Mouse (Mus musculus): ENCODE measurements around the gene Irx3. TPM values are rescaled to one million over a fixed set of nuclear protein-coding genes. Genes with fewer than 3 reads are reported as not detected.

Gene Irx3
- total and polyA plus RNA-seq, 2 experiments from 2014 or later: 25.6 to 40.1 TPM

GRCm38 (mm10) chr8:91765411-91766034 lies 36.3 kb downstream of the Irx3 start:
- no peak overlapping the region for H3K9ac ChIP-seq (replicated peaks; ENCODE audit: low read depth, low read length)
- H3K36me3 ChIP-seq (replicated peaks; ENCODE audit: control insufficient read depth, insufficient read depth, low read length): no peaks in the 10 kb centered on the region
- DNase-seq (ENCODE audit: low spot score) (no peak), ATAC-seq (ENCODE audit: insufficient read depth, low read depth) (no peak)
- H3K27ac ChIP-seq (ENCODE audit: low read depth): no peak overlapping the region
- no peak overlapping the region for H3K4me3 ChIP-seq (ENCODE audit: low read depth, low read length)
- no peaks in the 10 kb centered on the region for H3K27me3 ChIP-seq (ENCODE audit: control insufficient read depth, insufficient read depth, low read length)
- 48% methylated on average over 8 of the region's 8 CpGs for WGBS
- peaks cover 5% of the 10 kb centered on the region for H3K4me1 ChIP-seq (ENCODE audit: control insufficient read depth, insufficient read depth)
- TF ChIP-seq CTCF (IDR thresholded peaks at IDR 0.05; ENCODE audit: low read depth) (no peak), EP300 (IDR thresholded peaks at IDR 0.05; ENCODE audit: low read depth) (no peak)
- no peak overlapping the region for H3K4me2 ChIP-seq (ENCODE audit: low read depth, low read length)
- no peaks in the 10 kb centered on the region for H3K9me3 ChIP-seq (replicated peaks; ENCODE audit: control insufficient read depth, low read length)

- TF ChIP-seq CTCF (IDR thresholded peaks at IDR 0.05; ENCODE audit: low read depth) (no peak), EP300 (IDR thresholded peaks at IDR 0.05; ENCODE audit: low read depth) (no peak)
- WGBS: 86% methylated on average over 7 of the region's 7 CpGs
- H3K9me3 ChIP-seq (replicated peaks; ENCODE audit: control insufficient read depth, low read length): no peaks in the 10 kb centered on the region
- H3K4me2 ChIP-seq (ENCODE audit: low read depth, low read length): no peak overlapping the region
- no peaks in the 10 kb centered on the region for H3K27me3 ChIP-seq (ENCODE audit: control insufficient read depth, insufficient read depth, low read length)
- ATAC-seq (ENCODE audit: insufficient read depth, low read depth): no peak
- H3K4me1 ChIP-seq (ENCODE audit: control insufficient read depth, insufficient read depth): no peaks in the 10 kb centered on the region
- H3K9ac ChIP-seq (replicated peaks; ENCODE audit: low read depth, low read length): no peak overlapping the region
- H3K4me3 ChIP-seq (ENCODE audit: low read depth, low read length): no peak overlapping the region
- H3K36me3 ChIP-seq (replicated peaks; ENCODE audit: control insufficient read depth, insufficient read depth, low read length): no peaks in the 10 kb centered on the region
- no peak overlapping the region for H3K27ac ChIP-seq (ENCODE audit: low read depth)
- DNase-seq (ENCODE audit: low spot score): no peak
Observed at GRCm38 (mm10) chr8:91755566-91755965, 46.3 kb downstream of the Irx3 start.

- Histone ChIP-seq H3K27me3 (ENCODE audit: control insufficient read depth, insufficient read depth, low read length) (no peaks in the 10 kb centered on the region), H3K4me3 (ENCODE audit: low read depth, low read length) (no peak overlapping the region), H3K9ac (replicated peaks; ENCODE audit: low read depth, low read length) (no peak overlapping the region), H3K36me3 (replicated peaks; ENCODE audit: control insufficient read depth, insufficient read depth, low read length) (no peaks in the 10 kb centered on the region), H3K4me1 (ENCODE audit: control insufficient read depth, insufficient read depth) (no peaks in the 10 kb centered on the region), H3K9me3 (replicated peaks; ENCODE audit: control insufficient read depth, low read length) (no peaks in the 10 kb centered on the region), H3K27ac (ENCODE audit: low read depth) (no peak overlapping the region), H3K4me2 (ENCODE audit: low read depth, low read length) (no peak overlapping the region)
- no peak for ATAC-seq (ENCODE audit: insufficient read depth, low read depth)
- WGBS: 87% methylated on average over 9 of the region's 9 CpGs
- no peak for DNase-seq (ENCODE audit: low spot score)
- TF ChIP-seq CTCF (IDR thresholded peaks at IDR 0.05; ENCODE audit: low read depth) (no peak), EP300 (IDR thresholded peaks at IDR 0.05; ENCODE audit: low read depth) (no peak)
Observed at GRCm38 (mm10) chr8:91755062-91755461, 46.8 kb downstream of the Irx3 start.

- ATAC-seq (ENCODE audit: insufficient read depth, low read depth) (no peak), DNase-seq (ENCODE audit: low spot score) (no peak)
- peaks cover 5% of the 10 kb centered on the region; the same call in 1 of the 2 replicates for H3K27me3 ChIP-seq (ENCODE audit: control insufficient read depth, insufficient read depth, low read length)
- peaks cover 5% of the 10 kb centered on the region for H3K4me1 ChIP-seq (ENCODE audit: control insufficient read depth, insufficient read depth)
- no peak overlapping the region for H3K9ac ChIP-seq (replicated peaks; ENCODE audit: low read depth, low read length)
- no peak overlapping the region for H3K27ac ChIP-seq (ENCODE audit: low read depth)
- H3K4me2 ChIP-seq (ENCODE audit: low read depth, low read length): no peak overlapping the region
- no peak overlapping the region for H3K4me3 ChIP-seq (ENCODE audit: low read depth, low read length)
- no peaks in the 10 kb centered on the region for H3K9me3 ChIP-seq (replicated peaks; ENCODE audit: control insufficient read depth, low read length)
- no peaks in the 10 kb centered on the region for H3K36me3 ChIP-seq (replicated peaks; ENCODE audit: control insufficient read depth, insufficient read depth, low read length)
- TF ChIP-seq CTCF (IDR thresholded peaks at IDR 0.05; ENCODE audit: low read depth) (no peak), EP300 (IDR thresholded peaks at IDR 0.05; ENCODE audit: low read depth) (no peak)
- 35% methylated on average over 7 of the region's 7 CpGs for WGBS
Observed at GRCm38 (mm10) chr8:91750794-91751125, 51.1 kb downstream of the Irx3 start.

GRCm38 (mm10) chr8:91750096-91750793 lies 51.6 kb downstream of the Irx3 start:
- H3K36me3 ChIP-seq (replicated peaks; ENCODE audit: control insufficient read depth, insufficient read depth, low read length): no peaks in the 10 kb centered on the region
- H3K4me3 ChIP-seq (ENCODE audit: low read depth, low read length): no peak overlapping the region
- DNase-seq (ENCODE audit: low spot score) (no peak), ATAC-seq (ENCODE audit: insufficient read depth, low read depth) (no peak)
- no peak overlapping the region for H3K27ac ChIP-seq (ENCODE audit: low read depth)
- 48% methylated on average over 15 of the region's 15 CpGs for WGBS
- no peak overlapping the region for H3K9ac ChIP-seq (replicated peaks; ENCODE audit: low read depth, low read length)
- no peaks in the 10 kb centered on the region for H3K9me3 ChIP-seq (replicated peaks; ENCODE audit: control insufficient read depth, low read length)
- H3K4me2 ChIP-seq (ENCODE audit: low read depth, low read length): no peak overlapping the region
- peaks cover 5% of the 10 kb centered on the region for H3K4me1 ChIP-seq (ENCODE audit: control insufficient read depth, insufficient read depth)
- TF ChIP-seq EP300 (IDR thresholded peaks at IDR 0.05; ENCODE audit: low read depth) (no peak), CTCF (IDR thresholded peaks at IDR 0.05; ENCODE audit: low read depth) (no peak)
- H3K27me3 ChIP-seq (ENCODE audit: control insufficient read depth, insufficient read depth, low read length): peaks cover 5% of the 10 kb centered on the region; the same call in 1 of the 2 replicates
